Mouse (Mus musculus) hindbrain, embryonic 12.5 days (tissue): ENCODE results near the gene Nr4a1. TPM values are rescaled to one million over a fixed set of nuclear protein-coding genes. Genes with fewer than 3 reads are reported as not detected.

ENCODE experiments used
- ATAC-seq: fragments of 200-750 bp; cut with Nextera tagmentation; 2 replicates; pipeline ENCODE4 v1.8.0; 2017; ENCODE audit warnings: moderate TSS enrichment; ENCODE audit not compliant: low FRiP score
- H3K27ac ChIP-seq: fragments of 300-500 bp; sonication (generic); 2 replicates; pipeline ENCODE4 v1.5.1; 2016; ENCODE audit warnings: mild to moderate bottlenecking
- H3K27me3 ChIP-seq: fragments of 300-500 bp; sonication (generic); 2 replicates; pipeline ENCODE4 v1.6.1; 2016; ENCODE audit warnings: mild to moderate bottlenecking
- H3K36me3 ChIP-seq: fragments of 300-500 bp; sonication (generic); 2 replicates; pipeline ENCODE4 v1.6.1; 2016; ENCODE audit warnings: mild to moderate bottlenecking
- H3K4me1 ChIP-seq: fragments of 300-500 bp; sonication (generic); 2 replicates; pipeline ENCODE4 v1.6.1; 2016
- H3K4me2 ChIP-seq: fragments of 300-500 bp; sonication (generic); replicated peaks from 2 replicates; pipeline ENCODE4 v1.6.1; 2016; ENCODE audit warnings: mild to moderate bottlenecking
- H3K4me3 ChIP-seq: fragments of 300-500 bp; sonication (generic); 2 replicates; pipeline ENCODE4 v1.5.1; 2016; ENCODE audit warnings: mild to moderate bottlenecking
- H3K9ac ChIP-seq: fragments of 300-500 bp; sonication (generic); 2 replicates; pipeline ENCODE4 v1.6.1; 2016; ENCODE audit warnings: mild to moderate bottlenecking, moderate library complexity
- H3K9me3 ChIP-seq: fragments of 300-500 bp; sonication (generic); replicated peaks from 2 replicates; pipeline ENCODE4 v1.6.1; 2016; ENCODE audit warnings: mild to moderate bottlenecking
- WGBS: fragments of 180-500 bp; shearing (Covaris S2); methylation state at CpG from one replicate; pipeline ENCODE4 v1.1.7; 2016; 5-methylcytosine and 5-hydroxymethylcytosine counted together
- polyA plus RNA-seq: library from polyadenylated mRNA; unstranded; fragments of >200 nt; fragmentation: Nextera tagmentation; extraction: Ambion mirVana; gene quantifications from 2 replicates; pipeline ENCODE4 v1.2.1, GENCODE M21; 2016

Gene Nr4a1
- polyA plus RNA-seq, 1 experiment from 2014 or later = 5.5 TPM

- peak; percentile 66 for ATAC-seq
Measured at GRCm38 (mm10) chr15:101224006-101224906, 29.8 kb upstream of the Nr4a1 start, which contains the start of gene Grasp. Grasp (plus strand) TSS chr15:101224188.

GRCm38 (mm10) chr15:101224977-101225376 is 29.1 kb upstream of the Nr4a1 start:
- WGBS = 4% methylated on average over 14 of the region's 14 CpGs
- Histone ChIP-seq H3K9ac (peak overlapping the region; percentile 70), H3K27me3 (peaks cover 22% of the 10 kb centered on the region), H3K36me3 (peaks cover 11% of the 10 kb centered on the region), H3K4me2 (peak overlapping the region; percentile 89), H3K4me1 (peaks cover 60% of the 10 kb centered on the region), H3K4me3 (peak overlapping the region; percentile 54), H3K9me3 (no peaks in the 10 kb centered on the region), H3K27ac (0 out of 2 replicates have a peak overlapping the region, but pooled peaks have one; percentile 48)
- no peak for ATAC-seq

More at GRCm38 (mm10) chr15:101224006-101224906, 29.8 kb upstream of the Nr4a1 start, which contains the start of gene Grasp:
- WGBS = under 1% methylated on average over 71 of the region's 77 CpGs
- peak within 1 kb of the TSS; percentile 70 for H3K9ac ChIP-seq
- H3K36me3 ChIP-seq = peaks cover 6% of the 10 kb centered on the region; the same call in 1 of the 2 replicates
- H3K27ac ChIP-seq = peak within 1 kb of the TSS; percentile 48; the same call in 1 of the 2 replicates
- peak within 1 kb of the TSS; percentile 89 for H3K4me2 ChIP-seq
- H3K9me3 ChIP-seq = no peaks in the 10 kb centered on the region
- peaks cover 22% of the 10 kb centered on the region for H3K27me3 ChIP-seq
- H3K4me3 ChIP-seq = peak within 1 kb of the TSS; percentile 54
- H3K4me1 ChIP-seq = peaks cover 64% of the 10 kb centered on the region

DNA sequence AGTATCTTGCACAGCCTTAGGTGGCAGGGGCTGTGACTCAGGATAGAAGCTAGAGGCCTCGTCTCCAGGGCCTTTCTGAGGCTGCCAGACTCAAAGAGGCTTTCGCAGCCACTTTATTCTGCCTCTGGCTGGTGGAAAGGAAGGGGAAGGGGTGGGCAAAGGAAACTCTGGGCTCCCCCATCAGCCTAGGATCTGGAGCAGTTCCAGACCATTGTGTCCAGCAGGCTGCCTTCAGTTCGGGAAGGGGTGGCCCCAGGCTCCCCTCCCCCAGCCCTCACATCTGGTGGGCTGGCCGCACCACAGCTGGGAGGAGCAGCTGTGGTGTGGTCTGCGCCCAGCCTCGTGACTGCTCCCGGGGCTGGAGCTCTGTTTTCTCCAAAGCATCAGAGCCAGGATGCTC is 26.1 kb upstream of the Nr4a1 start:
- no peak overlapping the region for H3K4me3 ChIP-seq
- H3K27ac ChIP-seq = peak overlapping the region; percentile 64
- ATAC-seq = no peak
- peaks cover 22% of the 10 kb centered on the region for H3K27me3 ChIP-seq
- peak overlapping the region; percentile 8; the same call in 1 of the 2 replicates for H3K4me2 ChIP-seq
- no peaks in the 10 kb centered on the region for H3K9me3 ChIP-seq
- peak overlapping the region; percentile 24; the same call in 1 of the 2 replicates for H3K9ac ChIP-seq
- peaks cover 29% of the 10 kb centered on the region for H3K36me3 ChIP-seq
- WGBS = 18% methylated on average over 7 of the region's 7 CpGs
- peaks cover 35% of the 10 kb centered on the region for H3K4me1 ChIP-seq

- H3K36me3 ChIP-seq = peaks cover 29% of the 10 kb centered on the region
- H3K9ac ChIP-seq = no peak overlapping the region
- H3K9me3 ChIP-seq = no peaks in the 10 kb centered on the region
- no peak overlapping the region; the same call in 1 of the 2 replicates for H3K4me2 ChIP-seq
- H3K4me3 ChIP-seq = no peak overlapping the region
- H3K27ac ChIP-seq = no peak overlapping the region
- peaks cover 24% of the 10 kb centered on the region for H3K4me1 ChIP-seq
- peaks cover 17% of the 10 kb centered on the region for H3K27me3 ChIP-seq
- 87% methylated on average over 21 of the region's 21 CpGs for WGBS
- ATAC-seq = no peak
Measured at GRCm38 (mm10) chr15:101228866-101229590, 25.0 kb upstream of the Nr4a1 start.

DNA sequence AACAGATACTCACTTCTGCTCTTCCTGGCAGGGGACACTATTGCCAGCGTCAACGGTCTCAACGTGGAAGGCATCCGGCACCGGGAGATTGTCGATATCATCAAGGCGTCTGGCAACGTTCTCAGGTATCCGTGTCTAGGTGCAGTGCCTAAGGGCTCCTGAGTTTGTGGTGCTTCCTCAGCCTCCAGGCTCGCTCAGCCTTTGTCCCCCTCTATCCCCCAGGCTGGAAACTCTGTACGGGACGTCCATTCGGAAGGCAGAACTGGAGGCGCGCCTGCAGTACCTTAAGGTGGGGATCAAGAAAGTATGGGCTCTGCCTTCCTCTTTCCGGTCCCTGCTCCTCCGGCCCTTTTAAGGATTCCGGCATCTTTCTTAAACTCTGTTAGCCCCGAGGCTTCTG is 23.6 kb upstream of the Nr4a1 start:
- H3K9me3 ChIP-seq = no peaks in the 10 kb centered on the region
- H3K36me3 ChIP-seq = peaks cover 29% of the 10 kb centered on the region
- H3K4me2 ChIP-seq = no peak overlapping the region
- no peak for ATAC-seq
- H3K4me3 ChIP-seq = no peak overlapping the region
- peaks cover 12% of the 10 kb centered on the region for H3K27me3 ChIP-seq
- 95% methylated on average over 19 of the region's 19 CpGs for WGBS
- H3K4me1 ChIP-seq = peaks cover 19% of the 10 kb centered on the region
- H3K27ac ChIP-seq = no peak overlapping the region
- H3K9ac ChIP-seq = no peak overlapping the region

GRCm38 (mm10) chr15:101230995-101231647 is 22.9 kb upstream of the Nr4a1 start:
- no peaks in the 10 kb centered on the region for H3K9me3 ChIP-seq
- no peak overlapping the region for H3K27ac ChIP-seq
- H3K27me3 ChIP-seq = peaks cover 12% of the 10 kb centered on the region
- ATAC-seq = no peak
- peaks cover 29% of the 10 kb centered on the region for H3K36me3 ChIP-seq
- peak overlapping the region; percentile 46 for H3K4me2 ChIP-seq
- peak overlapping the region; percentile 38; the same call in 1 of the 2 replicates for H3K9ac ChIP-seq
- WGBS = 72% methylated on average over 23 of the region's 23 CpGs
- H3K4me3 ChIP-seq = peak overlapping the region; percentile 20
- peaks cover 22% of the 10 kb centered on the region for H3K4me1 ChIP-seq

DNA sequence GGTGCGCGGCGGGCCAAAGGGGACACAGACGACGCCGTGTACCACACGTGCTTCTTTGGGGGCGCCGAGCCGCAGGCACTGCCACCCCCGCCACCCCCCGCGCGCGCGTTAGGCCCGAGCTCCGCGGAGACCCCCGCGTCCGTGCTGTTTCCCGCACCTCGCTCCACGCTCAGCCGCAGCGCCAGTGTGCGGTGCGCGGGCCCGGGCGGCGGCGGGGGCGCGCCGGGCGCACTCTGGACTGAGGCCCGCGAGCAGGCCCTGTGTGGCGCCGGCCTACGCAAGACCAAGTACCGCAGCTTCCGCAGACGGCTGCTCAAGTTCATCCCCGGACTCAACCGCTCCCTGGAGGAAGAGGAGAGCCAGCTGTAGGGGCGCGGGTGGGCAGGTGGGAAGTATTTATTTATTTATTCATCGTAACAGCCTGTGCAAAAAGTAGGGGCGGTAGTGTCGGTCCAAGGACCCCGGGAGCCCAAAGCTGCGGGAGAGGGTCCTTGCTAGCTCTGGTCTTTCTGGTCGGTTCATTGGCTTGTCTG is 22.4 kb upstream of the Nr4a1 start:
- H3K9ac ChIP-seq = peak overlapping the region; percentile 38; the same call in 1 of the 2 replicates

GRCm38 (mm10) chr15:101232607-101233006 is 21.5 kb upstream of the Nr4a1 start:
- Histone ChIP-seq H3K27ac (no peak overlapping the region), H3K9ac (no peak overlapping the region), H3K36me3 (peaks cover 29% of the 10 kb centered on the region), H3K9me3 (no peaks in the 10 kb centered on the region), H3K4me1 (peaks cover 26% of the 10 kb centered on the region), H3K4me3 (no peak overlapping the region), H3K4me2 (no peak overlapping the region), H3K27me3 (peaks cover 12% of the 10 kb centered on the region)
- no peak for ATAC-seq
- 79% methylated on average over 4 of the region's 4 CpGs for WGBS

More for the DNA sequence above, 22.4 kb upstream of the Nr4a1 start:
- peaks cover 29% of the 10 kb centered on the region for H3K36me3 ChIP-seq
- no peak overlapping the region for H3K27ac ChIP-seq
- no peaks in the 10 kb centered on the region for H3K9me3 ChIP-seq
- 52% methylated on average over 56 of the region's 56 CpGs for WGBS
- peaks cover 12% of the 10 kb centered on the region for H3K27me3 ChIP-seq
- ATAC-seq = no peak
- peaks cover 23% of the 10 kb centered on the region for H3K4me1 ChIP-seq
- peak overlapping the region; percentile 20 for H3K4me3 ChIP-seq
- H3K4me2 ChIP-seq = peak overlapping the region; percentile 46

GRCm38 (mm10) chr15:101233183-101233582 is 20.9 kb upstream of the Nr4a1 start:
- H3K27ac ChIP-seq = no peak overlapping the region
- 78% methylated on average over 3 of the region's 3 CpGs for WGBS
- H3K9me3 ChIP-seq = no peaks in the 10 kb centered on the region
- H3K4me3 ChIP-seq = no peak overlapping the region
- H3K27me3 ChIP-seq = peaks cover 12% of the 10 kb centered on the region
- H3K4me2 ChIP-seq = no peak overlapping the region
- peaks cover 20% of the 10 kb centered on the region for H3K4me1 ChIP-seq
- no peak overlapping the region for H3K9ac ChIP-seq
- no peak for ATAC-seq
- H3K36me3 ChIP-seq = peaks cover 29% of the 10 kb centered on the region

DNA sequence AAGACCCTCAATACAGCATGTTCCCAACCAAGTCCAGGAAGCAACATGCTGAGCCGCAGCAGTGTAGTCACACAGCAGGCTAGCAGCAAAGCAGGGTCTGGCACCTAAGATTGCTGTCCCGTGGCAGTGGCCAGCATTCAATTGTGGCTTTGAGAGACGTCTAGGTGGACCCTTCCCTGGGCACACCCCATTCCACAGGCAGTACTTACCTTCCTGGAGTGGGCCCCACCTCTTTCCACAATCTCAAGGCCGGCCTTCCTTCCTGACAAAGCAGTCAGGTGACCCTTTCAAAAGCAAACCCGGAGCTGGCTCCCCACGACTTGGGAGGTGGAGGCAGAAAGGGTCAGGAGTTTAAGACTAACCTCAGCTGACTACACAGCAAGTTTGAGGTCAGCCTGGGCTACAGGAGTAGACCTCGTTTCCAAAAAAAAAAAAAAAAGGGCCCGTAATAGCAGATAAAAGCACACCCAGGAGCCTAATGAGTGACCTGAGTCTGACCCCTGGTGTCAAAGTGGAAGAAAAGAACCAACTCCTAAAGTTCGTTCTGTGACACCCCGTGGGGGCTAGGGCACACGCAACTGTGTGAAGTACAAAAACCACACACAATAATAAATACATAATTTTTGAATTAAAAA is 20.3 kb upstream of the Nr4a1 start:
- H3K4me2 ChIP-seq = no peak overlapping the region
- no peak overlapping the region for H3K9ac ChIP-seq
- peaks cover 21% of the 10 kb centered on the region for H3K4me1 ChIP-seq
- H3K36me3 ChIP-seq = peaks cover 28% of the 10 kb centered on the region
- no peak overlapping the region for H3K27ac ChIP-seq
- 21% methylated on average over 11 of the region's 11 CpGs for WGBS
- peaks cover 12% of the 10 kb centered on the region for H3K27me3 ChIP-seq
- ATAC-seq = no peak
- H3K4me3 ChIP-seq = no peak overlapping the region
- no peaks in the 10 kb centered on the region for H3K9me3 ChIP-seq
